ENCODE assay signal across 11 mouse cellular contexts in genomic region chr9:55025534-55026274, GRCm38 (mm10). TPM values are rescaled to one million over a fixed set of nuclear protein-coding genes. Genes with fewer than 3 reads are reported as not detected.
DNase-seq lines count a peak whose midpoint lies in the region; ATAC-seq and TF ChIP-seq lines count a peak whose summit lies in the region.
"Had no signal": no experiment of that assay in that cellular context is flagged by ENCODE, and none has a peak within 500 bp of the region (broad histone marks: within the 10 kb centered on the region; RNA-seq: fewer than 3 reads in every experiment).

No protein-coding gene starts in this region.

- peaks cover 46% of the 10 kb centered on the region for H3K27me3 ChIP-seq in heart, embryonic 11.5 days (ENCODE audit: control insufficient read depth, insufficient read depth, low read length)
- peaks cover 32% of the 10 kb centered on the region for H3K27me3 ChIP-seq in forebrain, embryonic 16.5 days (replicated peaks; ENCODE audit: control insufficient read depth, insufficient read depth, low read length)
- H3K27me3 ChIP-seq in midbrain, embryonic 11.5 days (ENCODE audit: control insufficient read depth, insufficient read depth, low read length), result peaks cover 32% of the 10 kb centered on the region

- ATAC-seq in heart, embryonic 11.5 days (replicated peaks; ENCODE audit: insufficient number of reproducible peaks, low FRiP score, low TSS enrichment), result no peak
- peak; percentile 71 for ATAC-seq in forebrain, embryonic 16.5 days
- ATAC-seq in midbrain, embryonic 11.5 days (ENCODE audit: low FRiP score), result peak; percentile 18; the same call in 1 of the 2 replicates
- no peak for ATAC-seq in inflammation-experienced regulatory T-cells, adult 6 months

- H3K36me3 ChIP-seq in heart, embryonic 11.5 days (ENCODE audit: control insufficient read depth, insufficient read depth, low read length), result no peaks in the 10 kb centered on the region
- no peaks in the 10 kb centered on the region for H3K36me3 ChIP-seq in ES-E14 (ENCODE audit: control insufficient read depth, insufficient read depth, low read length, poor library complexity, severe bottlenecking)
- no peaks in the 10 kb centered on the region for H3K36me3 ChIP-seq in forebrain, embryonic 16.5 days (ENCODE audit: control insufficient read depth, insufficient read depth)
- no peaks in the 10 kb centered on the region for H3K36me3 ChIP-seq in midbrain, embryonic 11.5 days (ENCODE audit: control insufficient read depth, insufficient read depth, low read length)

- H3K9ac ChIP-seq in heart, embryonic 11.5 days (ENCODE audit: low read depth, low read length), result no peak overlapping the region
- no peak overlapping the region for H3K9ac ChIP-seq in ES-E14 (ENCODE audit: insufficient read depth, low read depth, low read length, poor library complexity, severe bottlenecking)
- peak overlapping the region; percentile 59 for H3K9ac ChIP-seq in forebrain, embryonic 16.5 days (replicated peaks; ENCODE audit: low read depth, low read length)
- peak overlapping the region; percentile 63 for H3K9ac ChIP-seq in midbrain, embryonic 11.5 days (ENCODE audit: low read length)

- in situ Hi-C loops in ES-E14 (cut with MboI; ENCODE audit: low sequenced_read_pairs in 2 of 2, unreplicated experiment in 2 of 2), result no loop called here

- no peaks in the 10 kb centered on the region for H3K9me3 ChIP-seq in heart, embryonic 11.5 days (replicated peaks; ENCODE audit: control insufficient read depth, low read length)
- H3K9me3 ChIP-seq in ES-E14 (ENCODE audit: control insufficient read depth, insufficient read depth, low read depth, low read length), result no peaks in the 10 kb centered on the region
- H3K9me3 ChIP-seq in forebrain, embryonic 16.5 days (ENCODE audit: control insufficient read depth, low read length), result no peaks in the 10 kb centered on the region
- no peaks in the 10 kb centered on the region for H3K9me3 ChIP-seq in midbrain, embryonic 11.5 days (ENCODE audit: control insufficient read depth, low read length)

- peak overlapping the region; percentile 57 for H3K4me2 ChIP-seq in heart, embryonic 11.5 days
- H3K4me2 ChIP-seq in forebrain, embryonic 16.5 days (ENCODE audit: low read length), result peak overlapping the region; percentile 83
- peak overlapping the region; percentile 75 for H3K4me2 ChIP-seq in midbrain, embryonic 11.5 days

- no peak overlapping the region for H3K27ac ChIP-seq in heart, embryonic 11.5 days (ENCODE audit: low read depth, low read length)
- H3K27ac ChIP-seq in ES-E14 (ENCODE audit: insufficient read depth, low read depth, low read length, poor library complexity, severe bottlenecking), result no peak overlapping the region
- H3K27ac ChIP-seq in forebrain, embryonic 16.5 days (ENCODE audit: low read length), result no peak overlapping the region
- H3K27ac ChIP-seq in midbrain, embryonic 11.5 days (ENCODE audit: low read depth, low read length), result no peak overlapping the region

- peaks cover 3% of the 10 kb centered on the region; the same call in 1 of the 2 replicates for H3K4me1 ChIP-seq in heart, embryonic 11.5 days (ENCODE audit: control insufficient read depth, insufficient read depth, low read length)
- peaks cover 0 to 2% of the 10 kb centered on the region in 2 experiments; a peak in 1 of 4 replicates for H3K4me1 ChIP-seq in ES-E14 (ENCODE audit: control insufficient read depth in 2 of 2, insufficient read depth in 2 of 2, low read length in 2 of 2, poor library complexity in 1 of 2)
- peaks cover 12% of the 10 kb centered on the region for H3K4me1 ChIP-seq in forebrain, embryonic 16.5 days (replicated peaks; ENCODE audit: control insufficient read depth, insufficient read depth, low read length)
- H3K4me1 ChIP-seq in midbrain, embryonic 11.5 days (ENCODE audit: control insufficient read depth, insufficient read depth, low read length), result peaks cover 8% of the 10 kb centered on the region

- intact Hi-C loops in heart, postnatal 25 days (cut with DNase I), result no loop called here

- 12% methylated on average over 38 of the region's 38 CpGs for WGBS in heart, embryonic 11.5 days (ENCODE audit: insufficient replicate concordance)
- WGBS in forebrain, embryonic 16.5 days, result 7% methylated on average over 38 of the region's 38 CpGs
- WGBS in midbrain, embryonic 11.5 days, result 10% methylated on average over 38 of the region's 38 CpGs

- no peak for DNase-seq in heart, postnatal 25 days (ENCODE audit: low spot score)
- DNase-seq in ES-E14 (ENCODE audit: low read depth, low spot score), result no peak
- no peak for DNase-seq in midbrain, embryonic 11.5 days (ENCODE audit: low spot score, missing footprints)
- no peak for DNase-seq in ovary, postnatal 10 days (ENCODE audit: low spot score)
- DNase-seq in layer of hippocampus, adult 18-20 months (ENCODE audit: low spot score in 2 of 2), result no peak
- DNase-seq: right cerebral cortex, adult 18-20 months had no signal

- H3K4me3 ChIP-seq in heart, embryonic 11.5 days (ENCODE audit: low read depth, low read length), result peak overlapping the region; percentile 28; the same call in 1 of the 2 replicates
- peak overlapping the region; percentile 53 to 57 for H3K4me3 ChIP-seq in ES-E14 (ENCODE audit: insufficient read depth in 1 of 2, low read depth in 1 of 2, low read length in 2 of 2, poor library complexity in 1 of 2, severe bottlenecking in 1 of 2)
- peak overlapping the region; percentile 55 for H3K4me3 ChIP-seq in forebrain, embryonic 16.5 days (replicated peaks; ENCODE audit: low read length)
- peak overlapping the region; percentile 38 for H3K4me3 ChIP-seq in midbrain, embryonic 11.5 days (ENCODE audit: low read depth, low read length)

TF ChIP-seq in ES-E14, 5 proteins besides CTCF, POLR2A, EP300 and RAD21:
- TF ChIP-seq ZNF384 (IDR thresholded peaks at IDR 0.05; ENCODE audit: low read depth, low read length) (no peak), ZC3H11A (IDR thresholded peaks at IDR 0.05; ENCODE audit: borderline replicate concordance, low read depth, low read length) (no peak), MAFK (IDR thresholded peaks at IDR 0.05; ENCODE audit: insufficient read depth, low read depth, low read length) (no peak)

RNA-seq across cellular contexts. Expression of gene Chrna3, which starts 0.7 kb away (rescaled TPM):
- 0.11 and 0.27 TPM in 2 replicates for polyA plus RNA-seq in heart, embryonic 11.5 days (2014; fragmentation: Nextera tagmentation; extraction: Ambion mirVana)
- not detected for total RNA-seq in heart, postnatal 25 days (2021)
- 0.04 TPM in 1 of 2 replicates, not detected in the other for total RNA-seq in ES-E14 (2012; rRNA removed)
- polyA plus RNA-seq in forebrain, embryonic 16.5 days (2015; fragmentation: Nextera tagmentation; extraction: Ambion mirVana), result 3.1 and 5.1 TPM in 2 replicates
- 11.6 and 12.3 TPM in 2 replicates for polyA plus RNA-seq in midbrain, embryonic 11.5 days (2014; fragmentation: Nextera tagmentation; extraction: Ambion mirVana)
- polyA plus RNA-seq in inflammation-experienced regulatory T-cells, adult 6 months (2017; shearing (Covaris generic)), result under 1 TPM in 1 of 3 experiments, not detected in 2; 0.12 TPM
- under 1 TPM; 0.22 to 0.36 TPM for total RNA-seq in layer of hippocampus, adult 18-20 months (2021)
- polyA plus RNA-seq: C2C12 had no signal

RNA-seq across cellular contexts. Expression of gene Chrnb4, which starts 22.9 kb away (rescaled TPM):
- 0.40 and 0.70 TPM in 2 replicates for polyA plus RNA-seq in heart, embryonic 11.5 days (2014; fragmentation: Nextera tagmentation; extraction: Ambion mirVana)
- not detected for total RNA-seq in heart, postnatal 25 days (2021)
- total RNA-seq in ES-E14 (2012; rRNA removed), result 0.18 and 0.48 TPM in 2 replicates
- polyA plus RNA-seq in forebrain, embryonic 16.5 days (2015; fragmentation: Nextera tagmentation; extraction: Ambion mirVana), result 0.35 and 0.41 TPM in 2 replicates
- polyA plus RNA-seq in midbrain, embryonic 11.5 days (2014; fragmentation: Nextera tagmentation; extraction: Ambion mirVana), result 2.3 and 2.5 TPM in 2 replicates
- not detected for polyA plus RNA-seq in inflammation-experienced regulatory T-cells, adult 6 months (2017; shearing (Covaris generic))
- total RNA-seq in layer of hippocampus, adult 18-20 months (2021), result under 1 TPM; 0.08 to 0.22 TPM

RNA-seq across cellular contexts. Expression of gene Chrna5, which starts 45.0 kb away (rescaled TPM):
- polyA plus RNA-seq in heart, embryonic 11.5 days (2014; fragmentation: Nextera tagmentation; extraction: Ambion mirVana), result 0.17 TPM in 1 of 2 replicates, not detected in the other
- not detected for total RNA-seq in heart, postnatal 25 days (2021)
- total RNA-seq in ES-E14 (2012; rRNA removed), result 1.3 and 1.7 TPM in 2 replicates
- 0.85 and 1.2 TPM in 2 replicates for polyA plus RNA-seq in forebrain, embryonic 16.5 days (2015; fragmentation: Nextera tagmentation; extraction: Ambion mirVana)
- 6.5 and 7.7 TPM in 2 replicates for polyA plus RNA-seq in midbrain, embryonic 11.5 days (2014; fragmentation: Nextera tagmentation; extraction: Ambion mirVana)
- not detected for polyA plus RNA-seq in inflammation-experienced regulatory T-cells, adult 6 months (2017; shearing (Covaris generic))
- 1 to 10 TPM; 8.2 to 9.0 TPM for total RNA-seq in layer of hippocampus, adult 18-20 months (2021)
- polyA plus RNA-seq: C2C12; liver, embryonic 16.5 days had no signal

Comparison
In these comparisons a context has a peak if more than half of its experiments do, and no peak if none do; other contexts are left out.
1. ATAC-seq: peak in forebrain, embryonic 16.5 days (single experiment) and midbrain, embryonic 11.5 days (single experiment); none in heart, embryonic 11.5 days (single experiment) and inflammation-experienced regulatory T-cells, adult 6 months (single experiment).
2. H3K9ac ChIP-seq: peak in forebrain, embryonic 16.5 days (single experiment) and midbrain, embryonic 11.5 days (single experiment); none in heart, embryonic 11.5 days (single experiment) and ES-E14 (single experiment).
3. Peak in every context shown above with its lines, with median percentiles within 50 percentile points of each other: H3K4me2 ChIP-seq and H3K4me3 ChIP-seq.